Mouse (Mus musculus) limb, embryonic 14.5 days (tissue): ENCODE measurements around the gene Prrx1. TPM values are rescaled to one million over a fixed set of nuclear protein-coding genes. Genes with fewer than 3 reads are reported as not detected.

Experiments
- ATAC-seq: fragments of 200-750 bp; cut with Nextera tagmentation; 2 replicates; pipeline ENCODE4 v1.8.0; 2017; ENCODE audit warnings: low read depth, moderate number of reproducible peaks, moderate TSS enrichment; ENCODE audit not compliant: low FRiP score
- DNase-seq: peaks from one replicate; pipeline ENCODE4 v3.0.0-alpha.2; 2015; ENCODE audit warnings: low spot score
- H3K27ac ChIP-seq: fragments of 300-500 bp; sonication (generic); replicated peaks from 2 replicates; pipeline ENCODE4 v1.5.1; 2014; ENCODE audit warnings: low read depth, mild to moderate bottlenecking, low read length, moderate library complexity, mixed read lengths
- H3K27me3 ChIP-seq: fragments of 300-500 bp; sonication (generic); 2 replicates; pipeline ENCODE4 v1.6.1; 2014; ENCODE audit warnings: low read length, mixed read lengths; ENCODE audit not compliant: control insufficient read depth, insufficient read depth
- H3K36me3 ChIP-seq: fragments of 300-500 bp; sonication (generic); 2 replicates; pipeline ENCODE4 v1.6.1; 2014; ENCODE audit warnings: mild to moderate bottlenecking, low read length, moderate library complexity, mixed read lengths; ENCODE audit not compliant: control insufficient read depth, insufficient read depth
- H3K4me1 ChIP-seq: fragments of 300-500 bp; sonication (generic); 2 replicates; pipeline ENCODE4 v1.6.1; 2014; ENCODE audit warnings: antibody characterized with exemption, low read length, mixed read lengths; ENCODE audit not compliant: control insufficient read depth, insufficient read depth
- H3K4me2 ChIP-seq: fragments of 300-500 bp; sonication (generic); replicated peaks from 2 replicates; pipeline ENCODE4 v1.6.1; 2014; ENCODE audit warnings: low read depth, mild to moderate bottlenecking, low read length, moderate library complexity; ENCODE audit not compliant: severe bottlenecking
- H3K4me3 ChIP-seq: fragments of 300-500 bp; sonication (generic); replicated peaks from 2 replicates; pipeline ENCODE4 v1.5.1; 2014; ENCODE audit warnings: low read length
- H3K9ac ChIP-seq: fragments of 300-500 bp; sonication (generic); 2 replicates; pipeline ENCODE4 v1.6.1; 2014; ENCODE audit warnings: mild to moderate bottlenecking, low read depth, low read length, moderate library complexity; ENCODE audit not compliant: severe bottlenecking
- H3K9me3 ChIP-seq: fragments of 300-500 bp; sonication (generic); 2 replicates; pipeline ENCODE4 v1.6.1; 2016; ENCODE audit warnings: low read length; ENCODE audit not compliant: control insufficient read depth
- POLR2A ChIP-seq: fragments of 200-500 bp; IDR thresholded peaks from 2 replicates; pipeline ENCODE4 v1.8.0; 2012; ENCODE audit warnings: inconsistent platforms, mild to moderate bottlenecking, moderate library complexity, borderline replicate concordance; ENCODE audit not compliant: insufficient read depth, insufficient read length; ENCODE audit errors: extremely low read depth
- WGBS: fragments of 180-500 bp; shearing (Covaris S2); extraction: QIAGEN DNeasy Blood & Tissue Kit; methylation state at CpG from one replicate; pipeline ENCODE4 v1.1.7; 2014; 5-methylcytosine and 5-hydroxymethylcytosine counted together
- polyA plus RNA-seq, 2 experiments: library from polyadenylated mRNA; depleted of rRNA in 1 of 2; stranded (reverse) in 1 of 2; unstranded in 1 of 2; fragments of >200 nt; fragmentation: Nextera tagmentation in 1 of 2; extraction: Ambion mirVana in 1 of 2; gene quantifications; 2 replicates each; pipeline versions ENCODE4 v1.2.1 to v1.2.3; 2012 to 2014

Gene Prrx1
- polyA plus RNA-seq, 2 experiments, result 114 to 122 TPM

- no peak for DNase-seq
- Histone ChIP-seq H3K27me3 (no peaks in the 10 kb centered on the region), H3K27ac (0 out of 2 replicates have a peak overlapping the region, but pooled peaks have one; percentile 10), H3K36me3 (peaks cover 14% of the 10 kb centered on the region; the same call in 1 of the 2 replicates), H3K9me3 (no peaks in the 10 kb centered on the region), H3K9ac (peak overlapping the region; percentile 9; the same call in 1 of the 2 replicates), H3K4me1 (peaks cover 63% of the 10 kb centered on the region), H3K4me3 (no peak overlapping the region), H3K4me2 (no peak overlapping the region)
- ATAC-seq, result no peak
- 46% methylated on average over 9 of the region's 9 CpGs for WGBS
- no peak for TF ChIP-seq POLR2A
Measured at GRCm38 (mm10) chr1:163283980-163284635, 29.4 kb downstream of the Prrx1 start.

- Histone ChIP-seq H3K4me1 (peaks cover 53% of the 10 kb centered on the region), H3K27ac (no peak overlapping the region), H3K27me3 (no peaks in the 10 kb centered on the region), H3K9me3 (no peaks in the 10 kb centered on the region), H3K4me2 (no peak overlapping the region), H3K36me3 (peaks cover 7% of the 10 kb centered on the region; the same call in 1 of the 2 replicates), H3K4me3 (no peak overlapping the region), H3K9ac (no peak overlapping the region)
- ATAC-seq (peak; percentile 62), DNase-seq (peak; percentile 75)
- 32% methylated on average over 7 of the region's 7 CpGs for WGBS
- no peak for TF ChIP-seq POLR2A
Measured at GRCm38 (mm10) chr1:163281450-163282198, 31.9 kb downstream of the Prrx1 start.

- Histone ChIP-seq H3K27me3 (no peaks in the 10 kb centered on the region), H3K4me2 (no peak overlapping the region), H3K27ac (0 out of 2 replicates have a peak overlapping the region, but pooled peaks have one; percentile 16), H3K4me3 (no peak overlapping the region), H3K36me3 (peaks cover 7% of the 10 kb centered on the region; the same call in 1 of the 2 replicates), H3K9ac (no peak overlapping the region), H3K9me3 (no peaks in the 10 kb centered on the region), H3K4me1 (peaks cover 53% of the 10 kb centered on the region)
- 41% methylated on average over 2 of the region's 2 CpGs for WGBS
- ATAC-seq (no peak), DNase-seq (no peak)
- TF ChIP-seq POLR2A, result no peak
Measured at GRCm38 (mm10) chr1:163280842-163281122, 32.7 kb downstream of the Prrx1 start.

GRCm38 (mm10) chr1:163280097-163280841 is 33.2 kb downstream of the Prrx1 start:
- Histone ChIP-seq H3K9ac (no peak overlapping the region), H3K4me3 (no peak overlapping the region), H3K36me3 (peaks cover 7% of the 10 kb centered on the region; the same call in 1 of the 2 replicates), H3K4me2 (no peak overlapping the region), H3K27ac (0 out of 2 replicates have a peak overlapping the region, but pooled peaks have one; percentile 16), H3K4me1 (peaks cover 48% of the 10 kb centered on the region), H3K27me3 (no peaks in the 10 kb centered on the region), H3K9me3 (no peaks in the 10 kb centered on the region)
- WGBS, result 56% methylated on average over 7 of the region's 7 CpGs
- DNase-seq (no peak), ATAC-seq (no peak)
- TF ChIP-seq POLR2A, result no peak

GRCm38 (mm10) chr1:163277069-163277468 is 36.4 kb downstream of the Prrx1 start:
- Histone ChIP-seq H3K9ac (no peak overlapping the region), H3K27me3 (no peaks in the 10 kb centered on the region), H3K4me2 (no peak overlapping the region), H3K4me1 (peaks cover 19% of the 10 kb centered on the region; the same call in 1 of the 2 replicates), H3K36me3 (peaks cover 21% of the 10 kb centered on the region), H3K4me3 (no peak overlapping the region), H3K9me3 (no peaks in the 10 kb centered on the region), H3K27ac (no peak overlapping the region)
- WGBS, result 69% methylated on average over 7 of the region's 7 CpGs
- ATAC-seq (no peak), DNase-seq (no peak)
- TF ChIP-seq POLR2A, result no peak
